Mouse (Mus musculus) MEL (cell line): ENCODE measurements at regions not wholly inside any gene's neighbourhood (a gene's known extent, or its start where the extent isn't known, plus 50 kb on each side); places are given as distances from the start of the nearest gene placed in this dataset.
A peak's percentile ranks its signal among the peaks of the same experiment; 100 is the strongest.

ENCODE experiments used
- DNase-seq: peaks from one replicate; pipeline ENCODE4 v3.0.0; 2011; ENCODE audit warnings: low read depth, low spot score
- H3K27ac ChIP-seq: 2 replicates; pipeline ENCODE4 v1.5.1; 2012; ENCODE audit warnings: low read depth, mild to moderate bottlenecking, control low read depth, low read length, moderate library complexity; ENCODE audit not compliant: control insufficient read depth
- H3K27me3 ChIP-seq, 2 experiments: fragments of 150-350 bp in 1 of 2; sonication (generic) in 1 of 2; 2 replicates each; pipeline ENCODE4 v1.6.1; 2012; ENCODE audit warnings: low read length in 2 of 2, mild to moderate bottlenecking in 2 of 2, improper control_type of control experiment in 1 of 2, moderate library complexity in 1 of 2; ENCODE audit not compliant: insufficient read depth in 2 of 2, control insufficient read depth in 1 of 2
- H3K36me3 ChIP-seq, 2 experiments: 2 replicates each; pipeline ENCODE4 v1.6.1; 2012 to 2014; ENCODE audit warnings: low read length in 2 of 2, improper control_type of control experiment in 1 of 2, inconsistent platforms in 1 of 2, mild to moderate bottlenecking in 1 of 2; ENCODE audit not compliant: insufficient read depth in 2 of 2, control insufficient read depth in 1 of 2
- H3K4me1 ChIP-seq, 2 experiments: fragments of 150-350 bp in 1 of 2; sonication (generic) in 1 of 2; 2 replicates each; pipeline ENCODE4 v1.6.1; 2012; ENCODE audit warnings: low read length in 2 of 2, improper control_type of control experiment in 1 of 2, mild to moderate bottlenecking in 1 of 2; ENCODE audit not compliant: insufficient read depth in 2 of 2, control insufficient read depth in 1 of 2
- H3K4me3 ChIP-seq, 2 experiments: fragments of 150-350 bp in 1 of 2; sonication (generic) in 1 of 2; 2 replicates each; pipeline ENCODE4 v1.5.1; 2012; ENCODE audit warnings: low read depth in 2 of 2, low read length in 2 of 2, mild to moderate bottlenecking in 2 of 2, moderate library complexity in 2 of 2, control low read depth in 1 of 2, improper control_type of control experiment in 1 of 2; ENCODE audit not compliant: control insufficient read depth in 1 of 2, insufficient read depth in 1 of 2
- H3K79me2 ChIP-seq: 2 replicates; pipeline ENCODE4 v1.6.1; 2012; ENCODE audit warnings: mild to moderate bottlenecking, low read length, moderate library complexity; ENCODE audit not compliant: control insufficient read depth, poor library complexity, insufficient read depth
- H3K9ac ChIP-seq: 2 replicates; pipeline ENCODE4 v1.6.1; 2012; ENCODE audit warnings: low read depth, mild to moderate bottlenecking, control low read depth, low read length, moderate library complexity; ENCODE audit not compliant: control insufficient read depth, poor library complexity, severe bottlenecking
- H3K9me3 ChIP-seq: fragments of 150-350 bp; sonication (generic); replicated peaks from 2 replicates; pipeline ENCODE4 v1.6.1; 2012; ENCODE audit warnings: mild to moderate bottlenecking, low read length, improper control_type of control experiment, moderate library complexity; ENCODE audit not compliant: insufficient read depth
- CHD1 ChIP-seq: IDR thresholded peaks from 2 replicates; pipeline ENCODE4 v1.6.1; 2012; ENCODE audit warnings: low read depth, mild to moderate bottlenecking, inconsistent platforms, low read length, improper control_type of control experiment
- CTCF ChIP-seq, 3 experiments: IDR thresholded peaks in 2 of 3; conservative IDR thresholded peaks in 1 of 3; 2 replicates each; pipeline ENCODE4 v1.5.1; 2011 to 2012; ENCODE audit warnings: low read length in 3 of 3, low read depth in 2 of 3, mild to moderate bottlenecking in 2 of 3, improper control_type of control experiment in 1 of 3, inconsistent platforms in 1 of 3, mixed read lengths in 1 of 3, moderate library complexity in 1 of 3; ENCODE audit not compliant: control insufficient read depth in 1 of 3, insufficient read depth in 1 of 3, poor library complexity in 1 of 3, severe bottlenecking in 1 of 3
- E2F4 ChIP-seq: IDR thresholded peaks from 2 replicates; pipeline ENCODE4 v1.6.1; 2011; ENCODE audit warnings: low read depth, low read length, improper control_type of control experiment, borderline replicate concordance
- EP300 ChIP-seq, 2 experiments: IDR thresholded peaks; 2 replicates each; pipeline ENCODE4 v1.6.1; 2011; ENCODE audit warnings: improper control_type of control experiment in 2 of 2, low read length in 2 of 2, low read depth in 1 of 2, mild to moderate bottlenecking in 1 of 2
- ETS1 ChIP-seq: IDR thresholded peaks from 2 replicates; pipeline ENCODE4 v1.6.1; 2012; ENCODE audit warnings: low read depth, mild to moderate bottlenecking, inconsistent platforms, low read length, improper control_type of control experiment, moderate library complexity
- HCFC1 ChIP-seq: IDR thresholded peaks from 2 replicates; pipeline ENCODE4 v1.6.1; 2012; ENCODE audit warnings: low read depth, mild to moderate bottlenecking, inconsistent platforms, low read length, improper control_type of control experiment, moderate library complexity
- JUND ChIP-seq: IDR thresholded peaks from 2 replicates; pipeline ENCODE4 v1.6.1; 2011; ENCODE audit warnings: low read depth, mild to moderate bottlenecking, improper control_type of control experiment, low read length
- KAT2A ChIP-seq: conservative IDR thresholded peaks from 2 replicates; pipeline ENCODE4 v1.6.1; 2012; ENCODE audit warnings: low read depth, low read length, improper control_type of control experiment, inconsistent platforms
- MAFK ChIP-seq: IDR thresholded peaks from 2 replicates; pipeline ENCODE4 v1.6.1; 2011; ENCODE audit warnings: low read depth, mild to moderate bottlenecking, low read length, improper control_type of control experiment, borderline replicate concordance
- MAX ChIP-seq: IDR thresholded peaks from 2 replicates; pipeline ENCODE4 v1.6.1; 2011; ENCODE audit warnings: low read length, improper control_type of control experiment
- MEF2A ChIP-seq: IDR thresholded peaks from 2 replicates; pipeline ENCODE4 v1.6.1; 2014; ENCODE audit warnings: low read depth, mild to moderate bottlenecking, inconsistent platforms, low read length, improper control_type of control experiment; ENCODE audit not compliant: poor library complexity, insufficient replicate concordance, severe bottlenecking; ENCODE audit errors: extremely low read depth
- MXI1 ChIP-seq: IDR thresholded peaks from 2 replicates; pipeline ENCODE4 v1.6.1; 2011; ENCODE audit warnings: mild to moderate bottlenecking, low read depth, low read length, improper control_type of control experiment
- NELFE ChIP-seq: IDR thresholded peaks from 2 replicates; pipeline ENCODE4 v1.6.1; 2011; ENCODE audit warnings: low read depth, low read length, improper control_type of control experiment
- NRF1 ChIP-seq: IDR thresholded peaks from 2 replicates; pipeline ENCODE4 v1.6.1; 2014; ENCODE audit warnings: low read depth, mild to moderate bottlenecking, inconsistent platforms, low read length, improper control_type of control experiment, moderate library complexity; ENCODE audit not compliant: poor library complexity, insufficient read depth, severe bottlenecking
- POLR2A ChIP-seq, 2 experiments: IDR thresholded peaks; 2 replicates each; pipeline ENCODE4 v1.6.1; 2011 to 2012; ENCODE audit warnings: low read length in 2 of 2, mild to moderate bottlenecking in 2 of 2, control low read depth in 1 of 2, improper control_type of control experiment in 1 of 2, low read depth in 1 of 2, moderate library complexity in 1 of 2; ENCODE audit not compliant: control insufficient read depth in 1 of 2, insufficient read depth in 1 of 2, poor library complexity in 1 of 2
- POLR2AphosphoS2 ChIP-seq: IDR thresholded peaks from 2 replicates; pipeline ENCODE4 v1.6.1; 2011; ENCODE audit warnings: low read length, improper control_type of control experiment
- POLR2AphosphoS5 ChIP-seq: IDR thresholded peaks from 2 replicates; pipeline ENCODE4 v1.6.1; 2012; ENCODE audit warnings: low read depth, borderline replicate concordance, mild to moderate bottlenecking, inconsistent platforms, low read length, moderate library complexity, mixed read lengths
- RAD21 ChIP-seq: IDR thresholded peaks from 2 replicates; pipeline ENCODE4 v1.6.1; 2011; ENCODE audit warnings: mild to moderate bottlenecking, low read depth, low read length, improper control_type of control experiment
- SIN3A ChIP-seq: IDR thresholded peaks from 2 replicates; pipeline ENCODE4 v1.6.1; 2012; ENCODE audit warnings: low read length, improper control_type of control experiment, inconsistent platforms
- SMC3 ChIP-seq: IDR thresholded peaks from 2 replicates; pipeline ENCODE4 v1.6.1; 2011; ENCODE audit warnings: low read depth, low read length, improper control_type of control experiment
- TAL1 ChIP-seq: IDR thresholded peaks from 2 replicates; pipeline ENCODE4 v1.6.1; 2012; ENCODE audit warnings: mild to moderate bottlenecking, inconsistent platforms, low read length, moderate library complexity, mixed read lengths
- TCF12 ChIP-seq: IDR thresholded peaks from 2 replicates; pipeline ENCODE4 v1.6.1; 2014; ENCODE audit warnings: low read depth, mild to moderate bottlenecking, inconsistent platforms, low read length, improper control_type of control experiment, moderate library complexity
- UBTF ChIP-seq: IDR thresholded peaks from 2 replicates; pipeline ENCODE4 v1.6.1; 2012; ENCODE audit warnings: low read depth, mild to moderate bottlenecking, inconsistent platforms, low read length, improper control_type of control experiment, moderate library complexity, borderline replicate concordance; ENCODE audit not compliant: insufficient read depth
- USF1 ChIP-seq: IDR thresholded peaks from 2 replicates; pipeline ENCODE4 v1.6.1; 2014; ENCODE audit warnings: low read depth, mild to moderate bottlenecking, inconsistent platforms, low read length, improper control_type of control experiment, moderate library complexity
- ZC3H11A ChIP-seq: IDR thresholded peaks from 2 replicates; pipeline ENCODE4 v1.6.1; 2012; ENCODE audit warnings: low read depth, mild to moderate bottlenecking, inconsistent platforms, low read length, improper control_type of control experiment
- ZKSCAN1 ChIP-seq: IDR thresholded peaks from 2 replicates; pipeline ENCODE4 v1.6.1; 2012; ENCODE audit warnings: low read depth, mild to moderate bottlenecking, inconsistent platforms, low read length, improper control_type of control experiment, moderate library complexity
- ZMIZ1 ChIP-seq: IDR thresholded peaks from 2 replicates; pipeline ENCODE4 v1.6.1; 2012; ENCODE audit warnings: low read depth, mild to moderate bottlenecking, inconsistent platforms, low read length, improper control_type of control experiment, moderate library complexity

DNA sequence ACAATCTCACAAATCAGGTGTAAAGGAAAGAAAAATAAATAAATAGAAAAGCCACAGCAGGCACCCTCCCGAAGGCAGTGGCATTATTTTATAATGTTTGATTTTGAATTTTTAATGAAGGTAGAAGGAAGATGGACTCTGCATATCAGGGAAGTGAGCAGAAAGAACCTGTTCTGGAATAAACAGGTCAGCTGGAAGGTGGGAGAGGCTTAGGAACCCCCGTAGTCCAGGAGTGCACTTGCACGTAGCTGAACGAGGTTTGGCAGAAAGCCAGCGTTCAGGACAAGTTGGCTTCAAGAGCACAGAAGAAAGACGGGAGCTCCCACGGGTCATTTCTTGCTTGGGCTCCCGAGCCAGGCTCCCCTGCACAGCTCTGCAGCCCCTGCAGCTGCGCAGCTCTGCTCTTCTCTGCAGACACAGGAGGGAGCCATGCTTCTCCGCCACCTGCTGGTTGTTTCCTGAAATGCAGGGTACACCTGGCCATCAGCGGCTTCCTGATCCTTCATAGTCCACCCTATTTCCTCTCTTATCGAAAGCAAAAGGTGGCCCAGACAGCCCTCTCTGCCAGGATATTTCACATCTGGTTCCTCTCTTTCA is 84.4 kb upstream of the Bace2 start:
- H3K4me1 ChIP-seq, result no peaks in the 10 kb centered on the region
- H3K36me3 ChIP-seq, result no peaks in the 10 kb centered on the region
- no peaks in the 10 kb centered on the region for H3K27me3 ChIP-seq
- H3K9me3 ChIP-seq, result no peaks in the 10 kb centered on the region
- no peak overlapping the region for H3K4me3 ChIP-seq
- no peaks in the 10 kb centered on the region for H3K79me2 ChIP-seq
- TF ChIP-seq TCF12 (no peak), NELFE (no peak), TAL1 (no peak), USF1 (no peak), SIN3A (no peak), MXI1 (no peak), ZMIZ1 (no peak), MAFK (no peak), CTCF (IDR thresholded peaks at IDR 0.05 in 2 of 3, conservative IDR thresholded peaks at IDR 0.05 in 1 of 3; ENCODE audit: control insufficient read depth in 1 of 3, insufficient read depth in 1 of 3, low read depth in 2 of 3, low read length in 3 of 3, poor library complexity in 1 of 3, severe bottlenecking in 1 of 3) (peak; percentile 78 to 86 (median 85)), KAT2A (no peak), HCFC1 (no peak), JUND (no peak), UBTF (no peak), SMC3 (peak; percentile 92), RAD21 (peak; percentile 73), ZC3H11A (peak; percentile 76), ZKSCAN1 (no peak), MEF2A (no peak), POLR2AphosphoS2 (no peak), E2F4 (no peak), EP300 (IDR thresholded peaks at IDR 0.05; ENCODE audit: low read depth in 1 of 2, low read length in 2 of 2) (no peak), NRF1 (peak; percentile 49; the same call in 1 of the 2 replicates), ETS1 (no peak), MAX (no peak), POLR2AphosphoS5 (no peak), CHD1 (no peak), POLR2A (IDR thresholded peaks at IDR 0.05; ENCODE audit: control insufficient read depth in 1 of 2, insufficient read depth in 1 of 2, low read depth in 1 of 2, low read length in 2 of 2, poor library complexity in 1 of 2) (no peak)
- no peak overlapping the region for H3K27ac ChIP-seq
- no peak overlapping the region for H3K9ac ChIP-seq
- DNase-seq, result peak; percentile 61
